Mouse (Mus musculus) stomach, embryonic 14.5 days (tissue): ENCODE data around the gene Zfp658. TPM values are rescaled to one million over a fixed set of nuclear protein-coding genes. Genes with fewer than 3 reads are reported as not detected.

Experiments
- ATAC-seq: fragments of 200-750 bp; cut with Nextera tagmentation; 2 replicates; pipeline ENCODE4 v1.8.0; 2017; ENCODE audit warnings: low read depth, moderate TSS enrichment; ENCODE audit not compliant: insufficient number of reproducible peaks, insufficient read depth, low FRiP score
- H3K27ac ChIP-seq: fragments of 300-500 bp; sonication (generic); 2 replicates; pipeline ENCODE4 v1.5.1; 2014; ENCODE audit warnings: mild to moderate bottlenecking, low read length, moderate library complexity, mixed read lengths
- H3K27me3 ChIP-seq: fragments of 300-500 bp; sonication (generic); 2 replicates; pipeline ENCODE4 v1.6.1; 2014; ENCODE audit warnings: low read length, control low read depth, mixed read lengths; ENCODE audit not compliant: control insufficient read depth, insufficient read depth
- H3K36me3 ChIP-seq: fragments of 300-500 bp; sonication (generic); 2 replicates; pipeline ENCODE4 v1.6.1; 2014; ENCODE audit warnings: mild to moderate bottlenecking, control low read depth, low read length, moderate library complexity, mixed read lengths; ENCODE audit not compliant: control insufficient read depth, insufficient read depth
- H3K4me1 ChIP-seq: fragments of 300-500 bp; sonication (generic); 2 replicates; pipeline ENCODE4 v1.6.1; 2014; ENCODE audit warnings: low read length, control low read depth, mixed read lengths; ENCODE audit not compliant: control insufficient read depth, insufficient read depth
- H3K4me2 ChIP-seq: fragments of 300-500 bp; sonication (generic); replicated peaks from 2 replicates; pipeline ENCODE4 v1.6.1; 2014; ENCODE audit warnings: low read depth, low read length, control low read depth
- H3K4me3 ChIP-seq: fragments of 300-500 bp; sonication (generic); 2 replicates; pipeline ENCODE4 v1.5.1; 2014; ENCODE audit warnings: low read depth, low read length, control low read depth
- H3K9ac ChIP-seq: fragments of 300-500 bp; sonication (generic); replicated peaks from 2 replicates; pipeline ENCODE4 v1.6.1; 2014; ENCODE audit warnings: low read depth, mild to moderate bottlenecking, control low read depth, low read length, moderate library complexity, mixed read lengths
- H3K9me3 ChIP-seq: fragments of 300-500 bp; sonication (generic); 2 replicates; pipeline ENCODE4 v1.6.1; 2016; ENCODE audit warnings: low read depth, low read length, control low read depth; ENCODE audit not compliant: control insufficient read depth
- WGBS: fragments of 180-500 bp; shearing (Covaris S2); extraction: QIAGEN DNeasy Blood & Tissue Kit; methylation state at CpG from one replicate; pipeline ENCODE4 v1.1.7; 2014; 5-methylcytosine and 5-hydroxymethylcytosine counted together
- polyA plus RNA-seq: library from polyadenylated mRNA; unstranded; fragments of >200 nt; fragmentation: Nextera tagmentation; extraction: Ambion mirVana; gene quantifications from 2 replicates; pipeline ENCODE4 v1.2.1, GENCODE M21; 2014

Zfp658 gene
- polyA plus RNA-seq, 1 experiment from 2014 or later: 3.2 TPM

DNA sequence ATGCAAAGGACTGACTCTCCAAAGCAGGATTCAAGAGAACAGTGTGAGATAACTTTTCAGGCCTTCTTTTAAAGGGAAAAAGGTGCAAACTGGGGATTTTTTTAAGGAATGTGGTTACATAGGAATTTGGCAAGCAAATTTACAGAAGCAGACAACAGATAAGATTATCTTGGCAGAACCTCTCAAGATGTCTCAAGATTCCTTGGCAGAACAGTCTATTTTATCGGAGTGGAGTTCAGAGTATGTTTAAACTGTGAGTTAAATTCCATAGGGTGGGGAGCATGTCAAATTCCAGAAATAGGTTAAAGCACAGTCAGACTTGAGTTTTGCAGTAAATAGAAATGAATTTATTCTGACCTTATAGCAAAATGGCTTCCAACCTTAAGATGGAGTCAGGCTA lies 5.2 kb upstream of the Zfp658 start:
- no peak overlapping the region for H3K4me3 ChIP-seq
- 30% methylated on average over 1 of the region's 1 CpGs for WGBS
- H3K4me2 ChIP-seq: no peak overlapping the region
- H3K4me1 ChIP-seq: no peaks in the 10 kb centered on the region
- H3K27ac ChIP-seq: no peak overlapping the region
- H3K9ac ChIP-seq: no peak overlapping the region
- no peaks in the 10 kb centered on the region for H3K9me3 ChIP-seq
- no peaks in the 10 kb centered on the region for H3K27me3 ChIP-seq
- no peak for ATAC-seq
- no peaks in the 10 kb centered on the region for H3K36me3 ChIP-seq

DNA sequence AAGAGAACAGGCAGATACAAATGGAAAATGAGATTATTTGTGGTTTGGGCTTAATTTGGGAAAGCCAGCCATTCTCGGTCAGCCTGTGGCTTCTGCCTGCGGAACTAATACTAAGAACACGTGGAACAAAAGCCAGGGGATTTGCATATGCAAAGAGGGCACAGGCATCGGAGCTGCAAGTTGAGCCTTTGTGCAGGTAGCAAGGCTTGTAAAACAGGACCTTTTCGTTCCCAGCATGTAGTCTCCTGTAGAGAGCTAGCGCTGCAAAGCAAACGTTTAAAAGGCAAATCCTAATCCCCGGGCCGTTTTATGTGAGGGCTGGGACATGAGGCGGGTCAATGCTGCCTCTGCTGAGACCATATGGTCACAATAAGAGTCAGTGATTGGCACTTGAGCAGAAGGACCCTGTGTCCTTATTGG lies 605 bp downstream of the Zfp658 start:
- 0% methylated on average over 10 of the region's 10 CpGs for WGBS
- H3K4me1 ChIP-seq: peaks cover 7% of the 10 kb centered on the region; the same call in 1 of the 2 replicates
- no peak for ATAC-seq
- H3K36me3 ChIP-seq: peaks cover 15% of the 10 kb centered on the region
- H3K9ac ChIP-seq: peak overlapping the region; percentile 81
- H3K27me3 ChIP-seq: no peaks in the 10 kb centered on the region
- peak overlapping the region; percentile 72 for H3K4me3 ChIP-seq
- H3K4me2 ChIP-seq: peak overlapping the region; percentile 79
- no peaks in the 10 kb centered on the region for H3K9me3 ChIP-seq
- peak overlapping the region; percentile 61 for H3K27ac ChIP-seq

DNA sequence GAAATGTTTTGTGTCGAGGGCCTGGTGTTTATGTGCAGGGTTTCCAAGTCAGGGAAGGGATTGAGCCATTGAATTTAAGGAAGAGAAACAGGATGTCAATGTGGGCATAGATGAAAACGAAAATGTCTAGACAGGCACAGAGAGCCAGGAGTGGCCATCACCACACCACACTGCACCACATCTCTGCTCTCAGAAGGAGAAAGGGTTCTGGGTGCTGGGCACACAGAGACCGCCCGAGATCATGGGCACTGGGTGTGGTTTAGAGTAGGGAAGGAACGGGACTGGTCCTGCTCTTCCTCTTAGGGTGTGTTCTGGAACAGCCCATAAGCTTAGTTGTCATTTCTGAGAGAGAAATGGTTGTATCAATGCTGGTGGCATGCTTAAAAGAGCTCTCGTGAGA lies 1.2 kb downstream of the Zfp658 start:
- Histone ChIP-seq H3K9ac (0 out of 2 replicates have a peak overlapping the region, but pooled peaks have one; percentile 81), H3K27ac (no peak overlapping the region), H3K36me3 (peaks cover 21% of the 10 kb centered on the region), H3K4me3 (peak overlapping the region; percentile 72), H3K4me1 (peaks cover 7% of the 10 kb centered on the region; the same call in 1 of the 2 replicates), H3K4me2 (peak overlapping the region; percentile 79), H3K27me3 (no peaks in the 10 kb centered on the region), H3K9me3 (no peaks in the 10 kb centered on the region)
- 55% methylated on average over 6 of the region's 6 CpGs for WGBS
- ATAC-seq: no peak

DNA sequence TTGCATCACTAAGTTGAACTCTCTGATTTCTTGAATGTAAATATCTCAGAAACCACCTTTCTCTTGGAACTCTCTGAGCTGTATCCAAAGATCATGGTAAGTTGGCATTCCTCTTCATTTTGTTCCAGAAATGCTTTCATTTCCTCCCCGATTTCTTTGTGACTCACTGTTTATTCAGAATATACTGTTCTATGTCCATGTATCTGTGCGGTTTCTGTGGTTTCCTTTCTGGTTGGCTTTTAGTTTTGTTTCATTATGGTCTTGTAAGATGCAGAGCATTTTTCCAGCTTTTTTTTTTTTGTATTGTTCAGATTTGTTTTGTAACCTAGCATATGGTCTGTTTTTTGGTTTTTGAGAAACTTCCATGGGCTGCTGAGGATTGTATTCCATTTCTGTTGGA lies 9.2 kb downstream of the Zfp658 start:
- Histone ChIP-seq H3K9ac (no peak overlapping the region), H3K36me3 (peaks cover 47% of the 10 kb centered on the region), H3K4me3 (no peak overlapping the region), H3K9me3 (no peaks in the 10 kb centered on the region), H3K27me3 (no peaks in the 10 kb centered on the region), H3K4me1 (no peaks in the 10 kb centered on the region), H3K4me2 (no peak overlapping the region), H3K27ac (no peak overlapping the region)
- 95% methylated on average over 2 of the region's 2 CpGs for WGBS
- ATAC-seq: no peak

DNA sequence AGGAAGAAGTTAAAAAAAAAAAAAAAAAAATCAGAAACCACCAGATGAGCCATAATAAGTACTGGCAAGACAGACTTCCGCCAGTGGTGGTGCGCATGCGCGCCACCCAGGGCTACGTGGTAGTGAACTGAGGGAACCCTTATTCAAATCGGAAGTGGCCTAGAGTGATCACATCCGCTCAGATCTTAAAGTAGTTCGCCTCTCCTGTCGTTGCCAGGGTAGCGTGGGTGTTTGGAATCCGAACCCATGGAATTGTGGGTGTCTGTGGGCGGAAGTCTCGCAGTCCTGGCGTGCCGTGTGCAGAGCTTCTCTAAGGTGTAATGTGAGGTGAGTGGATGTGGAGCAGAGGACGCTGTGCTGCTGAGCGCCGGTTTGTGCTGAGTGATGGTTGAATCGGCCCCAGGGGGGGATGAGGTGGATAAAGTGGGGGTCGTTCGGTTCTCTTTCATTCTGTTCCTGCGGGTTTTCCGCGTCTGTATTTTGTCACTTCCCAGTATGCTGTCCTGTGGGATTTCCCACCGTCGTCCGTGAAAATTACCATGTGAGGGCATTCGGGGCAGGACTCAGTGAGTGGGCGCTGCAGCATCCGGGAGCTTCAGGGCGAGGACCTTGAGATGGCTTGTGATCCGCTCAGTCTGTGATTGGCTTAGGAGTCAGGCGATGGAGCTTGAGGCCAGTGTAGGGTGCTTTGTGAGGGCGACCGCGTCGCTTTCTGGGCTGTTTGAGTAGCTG lies 17.6 kb downstream of the Zfp658 start, which contains the start of gene Zfp719:
TSS of gene Zfp719 (plus strand) at position 171 of the 732 bp plus-strand sequence.
- Histone ChIP-seq H3K4me2 (peak within 1 kb of the TSS; percentile 54), H3K27ac (peak within 1 kb of the TSS; percentile 66), H3K4me3 (peak within 1 kb of the TSS; percentile 52), H3K9me3 (no peaks in the 10 kb centered on the region), H3K27me3 (no peaks in the 10 kb centered on the region), H3K9ac (peak within 1 kb of the TSS; percentile 45), H3K4me1 (peaks cover 4% of the 10 kb centered on the region; the same call in 1 of the 2 replicates), H3K36me3 (peaks cover 11% of the 10 kb centered on the region)
- WGBS: under 1% methylated on average over 37 of the region's 37 CpGs
- peak; percentile 97 for ATAC-seq

DNA sequence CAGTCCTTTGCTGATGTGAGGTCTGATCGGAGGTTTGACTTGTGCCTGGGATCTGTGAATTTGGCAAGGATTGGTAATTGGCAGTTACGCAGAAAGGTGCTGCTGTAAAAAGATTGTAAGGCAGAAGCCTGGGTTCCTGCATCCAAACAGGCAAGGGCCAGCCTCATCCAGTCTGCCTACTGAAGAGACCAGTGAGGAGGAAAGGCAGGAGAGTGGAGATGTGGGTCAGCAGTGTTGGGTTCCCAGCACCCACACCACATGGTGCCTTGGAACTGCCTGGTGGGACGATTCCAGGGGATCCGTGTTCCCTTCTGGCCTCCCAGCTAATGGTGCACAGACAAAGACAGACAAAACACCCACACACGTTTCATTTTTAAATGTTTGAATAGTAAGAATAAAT lies 18.5 kb downstream of the Zfp658 start:
- no peak for ATAC-seq
- Histone ChIP-seq H3K27ac (no peak overlapping the region), H3K9ac (peak overlapping the region; percentile 45), H3K4me1 (peaks cover 4% of the 10 kb centered on the region; the same call in 1 of the 2 replicates), H3K4me3 (peak overlapping the region; percentile 52), H3K4me2 (peak overlapping the region; percentile 54), H3K9me3 (no peaks in the 10 kb centered on the region), H3K36me3 (peaks cover 16% of the 10 kb centered on the region), H3K27me3 (no peaks in the 10 kb centered on the region)
- WGBS: 52% methylated on average over 5 of the region's 5 CpGs

DNA sequence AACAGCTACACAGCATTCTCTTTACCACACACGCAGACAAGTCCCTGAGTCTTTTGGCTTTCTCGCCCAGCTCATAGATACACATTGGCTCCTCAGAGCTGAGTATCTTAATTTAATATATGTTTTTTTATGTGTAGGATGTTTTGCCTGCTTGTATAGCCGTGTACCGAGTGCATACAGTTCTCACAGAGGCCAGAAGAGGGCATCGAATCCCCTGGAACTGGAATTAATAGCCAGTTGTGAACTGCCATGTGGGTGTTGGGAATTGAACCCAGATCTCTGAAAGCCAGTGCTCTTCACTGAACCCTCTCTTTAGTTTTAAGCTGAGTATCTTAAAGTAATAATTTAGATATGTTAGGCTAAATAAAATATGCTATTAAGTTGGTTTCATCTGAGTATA lies 22.7 kb downstream of the Zfp658 start:
- Histone ChIP-seq H3K27me3 (no peaks in the 10 kb centered on the region), H3K27ac (no peak overlapping the region), H3K9me3 (no peaks in the 10 kb centered on the region), H3K4me3 (no peak overlapping the region), H3K36me3 (peaks cover 45% of the 10 kb centered on the region), H3K9ac (no peak overlapping the region), H3K4me1 (peaks cover 4% of the 10 kb centered on the region; the same call in 1 of the 2 replicates), H3K4me2 (no peak overlapping the region)
- ATAC-seq: no peak
- 93% methylated on average over 5 of the region's 5 CpGs for WGBS

DNA sequence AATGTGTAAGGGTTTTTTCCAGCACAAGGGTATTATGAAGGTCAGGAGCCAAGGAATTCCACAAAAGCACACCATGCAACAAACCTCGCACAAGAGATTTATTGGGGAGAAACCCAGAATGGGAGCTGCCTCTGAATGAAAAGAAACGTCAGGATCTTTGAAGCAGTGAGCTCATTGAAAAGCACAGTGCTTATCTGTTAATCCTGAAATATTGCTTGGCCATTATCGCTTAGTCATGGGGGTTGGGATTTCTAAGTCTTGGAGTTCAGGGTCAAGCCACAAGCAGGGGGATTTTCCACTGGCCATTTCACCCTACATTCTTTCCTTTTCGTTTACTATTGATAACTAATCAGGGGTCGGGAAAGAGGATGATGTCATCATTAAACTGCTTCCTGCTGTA lies 39.8 kb downstream of the Zfp658 start:
- H3K4me1 ChIP-seq: no peaks in the 10 kb centered on the region
- H3K27ac ChIP-seq: no peak overlapping the region
- no peak overlapping the region for H3K4me2 ChIP-seq
- no peak for ATAC-seq
- H3K9ac ChIP-seq: no peak overlapping the region
- H3K36me3 ChIP-seq: no peaks in the 10 kb centered on the region
- H3K4me3 ChIP-seq: no peak overlapping the region
- H3K9me3 ChIP-seq: no peaks in the 10 kb centered on the region
- H3K27me3 ChIP-seq: no peaks in the 10 kb centered on the region
- 20% methylated on average over 5 of the region's 5 CpGs for WGBS
